Mouse (Mus musculus) adrenal gland, postnatal 4 days (tissue): ENCODE data around the gene Cd47. TPM values are rescaled to one million over a fixed set of nuclear protein-coding genes. Genes with fewer than 3 reads are reported as not detected.
A peak's percentile ranks its signal among the peaks of the same experiment; 100 is the strongest.
"Not testable (repeated sequence)": the region's sequence is repeated elsewhere in the genome, so short reads cannot be mapped to it uniquely, and the experiment has no call there.

Experiments used
- DNase-seq, 2 experiments: peaks; one replicate each; pipeline ENCODE4 v3.0.0; 2021 to 2022; ENCODE audit warnings: low spot score in 2 of 2, mixed read lengths in 2 of 2
- total RNA-seq, 2 experiments: library from RNA; stranded (reverse); gene quantifications; 2 replicates each; pipeline ENCODE4 v1.2.3; 2021

Gene Cd47
- total RNA-seq, 2 experiments from 2014 or later = 167 to 169 TPM

DNA sequence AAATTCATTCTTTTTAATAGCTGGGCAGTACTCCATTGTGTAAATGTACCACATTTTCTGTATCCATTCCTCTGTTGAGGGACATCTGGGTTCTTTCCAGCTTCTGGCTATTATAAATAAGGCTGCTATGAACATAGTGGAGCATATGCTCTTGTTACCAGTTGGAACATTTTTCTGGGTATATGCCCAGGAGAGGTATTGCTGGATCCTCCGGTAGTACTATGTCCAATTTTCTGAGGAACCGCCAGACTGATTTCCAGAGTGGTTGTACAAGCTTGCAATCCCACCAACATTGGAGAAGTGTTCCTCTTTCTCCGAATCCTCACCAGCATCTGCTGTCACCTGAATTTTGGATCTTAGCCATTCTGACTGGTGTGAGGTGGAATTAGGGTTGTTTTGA is 30.6 kb downstream of the Cd47 start:
- DNase-seq = not testable (repeated sequence)

DNA sequence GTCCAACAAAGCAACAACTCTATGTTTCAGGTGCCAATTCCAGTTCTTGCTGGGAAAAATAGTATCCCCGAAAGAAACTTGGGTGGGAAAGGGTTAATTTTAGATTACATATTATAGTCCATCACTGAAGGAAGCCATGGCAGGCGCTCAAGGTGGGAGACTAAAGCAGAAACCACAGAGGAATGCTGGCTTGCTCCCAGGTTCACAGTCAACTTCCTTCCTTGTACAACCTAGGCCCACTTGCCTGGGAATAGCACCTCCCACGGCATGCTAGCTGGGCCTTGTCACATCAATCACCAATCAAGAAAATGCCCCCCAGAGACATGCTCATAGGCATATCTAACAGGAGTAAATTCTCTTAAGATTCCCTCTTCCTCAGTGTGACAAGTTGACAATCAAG is 32.0 kb downstream of the Cd47 start:
- DNase-seq = no peak

DNA sequence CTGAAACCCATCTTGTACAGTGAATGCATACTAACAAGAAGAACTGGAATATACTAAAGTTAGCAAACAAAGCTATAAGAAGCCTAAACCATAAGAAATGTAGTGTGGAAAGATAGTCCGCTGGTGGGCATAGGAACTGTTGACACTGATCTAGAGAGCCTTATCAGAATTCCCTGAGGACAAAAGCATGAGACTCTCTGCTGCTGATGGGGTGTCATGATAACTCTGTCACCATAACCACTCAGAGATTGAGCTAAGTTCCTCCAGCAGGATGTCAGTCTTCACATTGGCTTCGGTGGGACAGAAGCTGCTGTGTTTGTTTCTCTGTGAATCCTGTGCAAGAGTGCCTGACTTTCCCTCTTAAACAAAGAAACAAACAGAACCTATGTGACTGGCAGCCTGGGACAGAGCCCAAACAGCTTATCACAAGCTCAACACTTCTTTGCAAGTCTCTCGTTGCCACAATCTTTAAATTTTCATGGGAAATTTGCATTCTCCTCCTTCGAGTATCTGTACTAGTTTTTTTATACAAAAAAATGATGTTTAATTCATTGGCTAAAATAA is 33.9 kb downstream of the Cd47 start:
- no peak for DNase-seq

DNA sequence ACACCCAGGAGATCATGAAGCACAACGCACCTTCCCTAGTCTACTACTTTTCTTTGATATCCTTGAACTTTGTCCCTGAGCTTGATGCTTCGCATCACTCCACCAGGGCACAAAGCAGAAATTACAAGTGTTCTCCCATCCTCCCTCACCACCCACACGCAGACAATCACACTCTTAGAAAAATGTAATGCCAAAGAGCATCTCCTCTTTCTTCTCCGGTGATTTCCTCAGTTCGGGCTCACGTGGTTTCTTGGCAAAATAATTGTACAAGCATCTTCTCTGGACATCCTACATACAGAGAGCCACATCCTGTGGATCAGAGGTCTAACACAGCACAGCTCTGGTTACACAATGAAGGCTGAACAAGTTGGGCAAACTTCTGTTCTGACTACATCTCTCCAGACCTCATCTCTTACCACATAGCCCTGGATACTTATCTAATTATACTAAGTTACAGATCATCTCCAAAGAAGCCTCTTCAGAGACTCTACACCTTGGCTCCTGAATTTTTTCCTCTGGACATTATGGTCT is 36.4 kb downstream of the Cd47 start:
- no peak for DNase-seq

- no peak for DNase-seq
These were observed 38.6 kb downstream of the Cd47 start for GRCm38 (mm10) chr16:49838923-49839322.

- DNase-seq = no peak
These were observed 39.6 kb downstream of the Cd47 start for GRCm38 (mm10) chr16:49839681-49840535.

GRCm38 (mm10) chr16:49843723-49844122 is 43.4 kb downstream of the Cd47 start:
- DNase-seq = no peak

DNA sequence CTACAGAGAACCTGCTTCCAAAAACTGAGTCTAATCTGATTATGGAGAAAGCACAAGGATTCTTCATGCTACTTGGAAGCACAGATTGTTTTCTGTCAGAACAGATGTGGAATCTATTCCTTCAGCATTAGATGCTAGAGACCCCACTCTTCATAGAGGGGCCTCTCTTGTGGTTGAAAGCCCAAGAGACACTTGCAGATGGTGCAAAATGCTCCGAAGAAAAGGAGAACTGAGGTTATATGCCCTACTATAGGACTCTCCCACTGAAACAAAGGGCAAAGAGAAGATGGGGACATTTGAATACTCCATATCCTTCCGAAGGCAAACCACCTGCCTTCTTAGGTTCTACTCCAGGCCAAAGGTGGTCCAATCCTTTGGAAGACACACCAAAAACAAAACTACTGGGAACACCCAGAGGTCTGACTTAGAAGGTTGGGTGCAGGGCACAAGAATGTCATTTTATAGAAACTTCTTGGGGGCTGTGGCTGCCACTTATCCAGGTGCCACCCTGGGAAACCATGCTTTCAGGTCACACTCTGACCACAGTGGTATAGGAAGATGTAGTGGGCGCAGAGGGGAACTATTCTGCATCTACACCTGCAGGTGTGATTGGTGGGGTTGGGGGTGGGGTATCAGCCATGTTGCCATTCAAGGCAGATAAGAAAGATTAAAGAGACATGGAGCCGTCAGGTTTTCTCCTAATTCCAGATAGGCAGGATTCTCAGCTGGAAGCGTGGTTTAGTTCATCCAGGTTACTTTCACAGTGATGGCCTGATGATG is 47.1 kb downstream of the Cd47 start:
- DNase-seq = no peak

DNA sequence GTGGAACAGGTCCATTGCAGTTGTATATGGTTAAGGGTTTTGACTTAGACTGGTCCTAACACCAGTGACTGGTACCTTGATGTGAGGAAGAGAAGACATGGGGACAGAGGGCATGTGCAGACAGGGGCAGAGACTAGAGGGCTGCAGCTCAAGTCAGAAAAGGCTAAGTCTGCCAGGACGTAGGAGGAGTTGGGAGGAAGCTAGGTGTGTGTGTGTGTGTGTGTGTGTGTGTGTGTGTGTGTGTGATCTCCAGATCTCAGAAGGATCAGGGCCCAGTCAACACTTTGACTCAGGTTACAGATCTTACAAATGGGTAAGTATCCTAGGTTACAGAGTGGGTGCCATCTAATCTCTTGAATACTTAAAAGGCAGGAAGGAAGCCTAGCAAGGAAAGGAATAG is 48.3 kb downstream of the Cd47 start:
- DNase-seq = no peak

DNA sequence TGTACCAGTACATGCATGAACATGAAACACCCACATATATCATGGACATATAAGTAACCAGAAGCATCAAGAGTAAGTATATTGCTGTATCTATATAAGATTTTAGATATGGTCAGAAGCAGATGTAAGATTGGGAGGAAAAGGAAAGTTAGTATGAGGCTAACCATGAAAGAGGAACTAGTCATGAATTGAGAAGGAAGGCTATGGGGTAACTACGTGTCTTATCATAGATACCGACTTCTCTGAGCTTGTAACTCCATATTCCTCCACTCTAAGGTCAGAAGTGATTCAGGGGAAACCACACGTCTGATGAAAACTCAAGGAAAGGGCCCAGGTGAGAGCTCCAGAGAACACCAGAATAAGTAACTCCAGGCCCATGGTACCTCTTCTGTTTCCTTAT is 52.6 kb downstream of the Cd47 start:
- DNase-seq = no peak

DNA sequence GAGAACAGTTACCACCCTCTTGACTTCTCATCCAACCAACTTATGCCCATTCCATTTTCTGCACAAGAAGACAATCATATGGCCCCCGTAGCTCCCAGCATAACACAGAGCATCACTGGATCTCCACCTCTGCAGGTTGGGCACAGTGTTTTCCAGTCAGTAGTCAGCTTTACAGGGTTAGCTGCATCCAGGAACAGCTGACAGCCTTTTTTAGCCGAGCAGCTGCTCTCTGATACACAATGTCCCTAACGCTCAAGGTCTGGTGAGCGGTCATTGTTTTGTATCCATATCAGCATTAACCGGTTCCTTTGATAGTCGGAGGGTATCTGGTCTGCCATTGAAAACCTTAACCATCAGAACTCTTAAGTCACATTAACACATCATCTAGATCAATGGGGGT is 53.3 kb downstream of the Cd47 start:
- no peak for DNase-seq

DNA sequence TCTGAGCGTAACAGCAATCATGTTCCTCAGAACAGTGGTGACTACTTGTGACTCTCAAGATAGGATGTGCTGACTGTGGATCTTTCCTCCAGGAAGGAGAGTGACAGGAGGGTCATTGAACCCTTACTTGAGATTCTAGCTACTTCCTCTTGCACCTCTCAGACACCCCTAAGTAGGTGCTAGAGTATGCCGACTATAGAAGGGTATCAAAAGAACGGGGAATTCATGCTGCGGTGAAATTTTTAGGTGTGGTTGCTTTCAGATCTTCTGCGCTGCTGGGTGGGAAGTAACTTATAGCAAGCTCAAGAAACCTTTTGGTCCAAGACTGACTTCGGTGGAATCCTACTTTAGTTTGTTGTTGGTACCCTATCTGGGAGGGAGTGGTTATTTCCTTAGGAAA is 53.9 kb downstream of the Cd47 start:
- no peak for DNase-seq

- peak; percentile 87 for DNase-seq
These were observed 54.9 kb downstream of the Cd47 start for GRCm38 (mm10) chr16:49854931-49855835.

GRCm38 (mm10) chr16:49855836-49856503 is 55.6 kb downstream of the Cd47 start:
- no peak for DNase-seq

GRCm38 (mm10) chr16:49856661-49857060 is 56.3 kb downstream of the Cd47 start:
- no peak for DNase-seq

GRCm38 (mm10) chr16:49857504-49858160 is 57.3 kb downstream of the Cd47 start:
- no peak for DNase-seq

- no peak for DNase-seq
These were observed 58.0 kb downstream of the Cd47 start for GRCm38 (mm10) chr16:49858161-49858906.

DNA sequence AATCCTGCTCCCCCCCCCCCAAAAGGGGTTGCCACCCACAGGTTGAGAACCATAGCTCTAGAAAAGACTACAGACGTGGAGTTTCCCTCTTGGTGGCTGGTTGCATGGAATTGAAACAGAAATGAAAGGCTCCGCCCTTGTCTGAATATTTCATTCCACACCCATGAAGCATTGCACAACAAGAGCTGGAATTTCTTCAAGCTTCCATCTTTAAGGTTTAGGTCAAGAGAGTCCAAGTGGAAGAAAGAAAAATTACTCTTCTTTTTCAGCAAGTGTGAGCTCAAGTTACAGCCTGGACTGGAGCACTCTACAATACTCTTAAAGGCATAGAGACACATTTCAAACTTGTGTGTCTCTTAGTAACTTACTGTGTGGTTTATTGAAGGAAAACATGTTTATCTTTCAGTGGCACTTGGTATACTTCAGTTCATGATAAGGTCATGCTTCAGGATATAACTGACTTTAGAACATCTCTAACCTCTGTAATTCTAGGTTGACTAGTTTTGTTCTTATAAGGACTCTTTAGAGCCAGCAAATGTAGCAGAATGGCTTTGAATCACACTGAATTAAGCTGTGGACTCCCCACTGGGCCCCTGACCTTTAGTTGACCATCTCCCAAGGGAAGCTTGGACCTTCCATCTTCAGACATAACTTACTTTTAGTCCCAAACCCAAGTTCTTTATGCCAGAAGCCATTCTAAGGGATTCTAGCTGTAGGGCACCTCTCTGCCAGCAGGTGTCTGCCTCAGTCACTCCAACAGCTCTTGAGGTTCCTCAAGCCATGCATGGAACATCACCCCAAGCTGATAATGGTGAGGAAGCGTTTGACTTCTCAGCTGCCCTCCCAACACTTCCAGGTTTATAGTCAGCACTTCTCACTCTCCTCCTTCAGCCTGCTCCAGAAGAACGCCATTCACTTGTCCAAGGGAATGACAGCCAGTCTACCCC is 58.8 kb downstream of the Cd47 start:
- no peak for DNase-seq
